Mouse (Mus musculus) embryonic stem cell, embryonic (primary cell): ENCODE results near the gene Smad6.

Experiments
- CTCF ChIA-PET, 4 experiments: fragments of 300-600 bp in 2 of 4; fragments of 350-600 bp in 2 of 4; sonication (Branson Sonifier 250); formaldehyde crosslinking; loops; one replicate each; lab custom pipeline; 2022; ENCODE audit warnings: inconsistent platforms in 2 of 4; lab: Charles Lee
- POLR2A ChIA-PET, 4 experiments: fragments of 300-600 bp in 2 of 4; fragments of 350-600 bp in 2 of 4; sonication (Branson Sonifier 250); formaldehyde crosslinking; loops; one replicate each; lab custom pipeline; 2022; ENCODE audit warnings: antibody characterized with exemption in 4 of 4, inconsistent platforms in 1 of 4; lab: Charles Lee

Gene Smad6

DNA sequence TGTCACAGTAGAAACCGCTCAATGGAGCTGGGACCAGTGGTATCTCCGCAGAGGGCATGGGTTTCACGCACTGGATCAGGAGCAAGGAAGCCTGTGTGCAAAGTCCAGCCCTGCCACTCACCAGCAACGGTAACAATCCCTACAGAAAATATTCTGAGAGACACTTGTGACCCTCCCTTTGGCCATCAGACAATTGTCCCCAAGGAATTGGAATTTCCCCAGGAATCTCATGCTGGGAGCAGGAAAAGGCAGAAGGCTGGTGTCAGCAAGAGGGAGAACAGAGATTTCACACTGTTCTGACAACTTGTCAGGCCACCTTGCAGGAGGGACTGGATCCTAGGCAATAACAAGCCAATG is 61.1 kb downstream of the Smad6 start:
- ChIA-PET POLR2A (interaction anchor here in 2 of 4 experiments (0.6 to 1.7 kb wide), 2 partner anchors 24 to 312 kb away, joined by 8 to 9 read pairs; no protein-coding TSS in a partner anchor), CTCF (interaction anchor here in 2 of 4 experiments (1.5 to 6.8 kb wide), 4 partner anchors 16 to 139 kb away, joined by 4 to 48 read pairs (median 21); partner anchors contain the start of gene Smad6 (in 1 of the 2))

DNA sequence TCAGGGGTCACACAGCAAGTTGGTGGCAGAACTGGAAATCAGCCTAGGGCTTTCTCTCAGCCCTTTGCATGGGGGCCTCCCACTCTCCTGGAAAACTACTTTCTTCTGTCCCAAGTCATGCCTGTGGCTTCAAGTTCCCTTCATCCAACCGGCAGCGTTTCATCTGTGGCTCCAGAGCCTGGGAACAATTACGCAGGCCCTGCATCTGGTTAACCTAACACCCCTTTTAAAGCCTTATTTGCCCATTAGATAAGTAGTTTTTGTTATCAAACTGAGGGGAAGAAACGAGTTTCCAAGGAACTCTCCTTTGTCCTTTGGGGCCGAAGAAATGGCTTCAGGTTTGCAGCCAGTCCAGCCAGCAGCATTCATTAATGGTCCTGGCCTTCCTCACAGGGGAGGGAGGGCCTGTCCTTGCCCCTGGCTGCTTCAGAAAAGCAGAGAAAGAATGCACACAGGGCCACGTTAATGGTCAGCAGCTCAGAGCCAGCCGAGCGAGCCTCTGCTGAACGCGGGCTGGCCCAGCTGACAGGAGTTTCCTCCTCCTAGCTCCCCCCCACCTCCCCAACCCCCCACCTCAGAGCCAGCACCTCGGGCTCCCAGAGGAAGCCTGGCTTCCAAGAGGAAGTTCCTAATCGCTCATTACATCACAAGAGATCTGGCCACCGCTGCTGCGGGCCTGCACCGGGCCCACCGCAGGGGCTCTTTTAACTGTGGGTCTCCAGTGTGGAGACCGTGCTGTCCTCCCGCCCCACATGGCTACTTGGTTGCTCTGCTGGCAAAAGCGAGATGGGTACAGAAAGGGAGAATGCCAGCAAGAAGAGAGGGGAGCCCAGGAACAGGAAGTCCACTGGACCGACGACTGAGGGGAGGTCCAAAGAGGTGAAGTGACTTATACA is 61.7 kb downstream of the Smad6 start:
- ChIA-PET POLR2A (interaction anchor here in 3 of 4 experiments (0.6 to 2.9 kb wide), 21 partner anchors 9 to 379 kb away, joined by 3 to 14 read pairs (median 5); partner anchors contain the start of gene Smad6 (in 1 of the 3)), CTCF (interaction anchor here (0.5 to 6.8 kb wide), 29 partner anchors 10 to 229 kb away, joined by 3 to 48 read pairs (median 7); partner anchors contain the start of gene Smad6 (in 1 of the 4))

DNA sequence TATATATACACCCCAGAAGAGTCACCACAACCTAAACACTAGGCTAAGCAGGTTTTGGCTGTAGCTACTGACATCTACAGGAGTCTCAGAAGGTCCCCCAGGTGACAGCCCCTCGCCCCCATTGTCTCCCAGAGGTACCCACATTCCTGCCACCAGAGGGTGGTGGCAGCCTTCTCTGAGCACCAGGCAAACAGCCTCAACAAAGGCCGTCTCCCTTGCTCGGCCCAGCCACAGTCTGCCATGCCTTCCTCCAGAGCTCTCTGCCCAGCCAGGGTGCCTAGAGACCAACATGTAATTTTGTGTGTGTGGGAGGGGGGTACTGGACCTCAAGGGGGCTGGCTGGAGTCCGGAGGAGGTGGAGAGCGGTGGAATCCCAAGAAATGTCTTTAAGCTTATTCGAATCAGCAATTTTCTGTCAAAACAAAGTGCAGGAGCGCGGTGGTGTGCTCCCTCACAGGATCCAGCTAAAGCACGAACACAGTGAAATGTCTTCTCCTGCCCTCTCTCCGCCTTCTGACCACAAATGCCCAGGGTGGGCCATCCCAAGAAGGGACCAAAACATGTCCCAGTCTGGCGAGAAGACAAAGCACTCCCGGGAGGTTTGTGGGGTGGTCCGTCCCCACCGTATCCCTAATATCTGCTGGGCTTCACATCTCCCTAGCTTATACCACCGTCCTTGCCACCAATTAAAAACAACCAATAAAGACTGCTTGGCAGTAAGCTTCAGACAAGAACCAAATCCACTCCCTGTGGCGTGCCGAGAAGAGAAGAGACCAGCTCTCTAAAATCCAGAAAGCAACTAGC is 62.5 kb downstream of the Smad6 start:
- CTCF ChIA-PET = interaction anchor here (0.5 to 6.8 kb wide), 53 partner anchors 8 to 229 kb away, joined by 3 to 48 read pairs (median 4); partner anchors contain the start of genes Smad6 (in 1 of the 4) and Snapc5 (in 1 of the 4)
- POLR2A ChIA-PET = interaction anchor here in 3 of 4 experiments (0.7 to 2.9 kb wide), 26 partner anchors 9 to 380 kb away, joined by 3 to 14 read pairs (median 4); partner anchors contain the start of gene Smad6 (in 2 of the 3)

DNA sequence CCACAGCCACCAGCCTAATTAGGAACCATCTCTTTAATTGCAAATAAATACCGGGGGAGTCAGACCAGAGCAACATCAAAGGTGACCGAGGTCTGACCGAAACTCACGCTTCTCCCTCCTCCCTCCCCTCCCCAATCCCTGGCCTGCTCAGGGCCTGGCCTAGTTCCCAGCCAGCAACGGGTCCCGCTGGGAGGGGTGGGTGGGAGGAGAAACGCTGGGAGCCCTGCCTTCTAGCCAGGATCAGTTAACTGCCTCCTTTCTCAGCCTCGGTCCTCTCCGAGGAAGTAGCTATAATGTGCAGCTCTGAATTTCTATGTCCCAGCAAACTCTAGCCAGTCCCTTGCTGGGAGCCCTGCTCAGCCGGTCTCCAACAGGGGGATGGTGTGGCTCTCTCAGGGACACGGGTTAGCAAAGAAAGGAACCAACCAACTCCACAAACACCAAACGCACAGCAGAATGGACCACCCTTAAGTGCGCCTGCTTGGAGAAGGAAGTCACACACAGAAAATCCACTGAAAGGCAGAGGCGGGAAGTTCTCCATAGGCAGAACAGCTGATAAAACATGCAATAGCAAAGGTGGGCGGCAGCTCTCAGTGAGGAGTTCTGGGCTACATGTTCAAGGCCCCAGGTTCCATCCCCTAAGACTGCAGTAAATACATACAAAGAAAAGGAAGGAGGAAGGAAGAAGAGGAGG is 63.4 kb downstream of the Smad6 start:
- ChIA-PET POLR2A (interaction anchor here in 3 of 4 experiments (0.6 to 2.9 kb wide), 29 partner anchors 8 to 381 kb away, joined by 3 to 14 read pairs (median 4); partner anchors contain the start of gene Smad6 (in 2 of the 3)), CTCF (interaction anchor here (0.7 to 6.8 kb wide), 43 partner anchors 8 to 220 kb away, joined by 3 to 48 read pairs (median 6); partner anchors contain the start of genes Smad6 (in 1 of the 4) and Snapc5 (in 1 of the 4))

DNA sequence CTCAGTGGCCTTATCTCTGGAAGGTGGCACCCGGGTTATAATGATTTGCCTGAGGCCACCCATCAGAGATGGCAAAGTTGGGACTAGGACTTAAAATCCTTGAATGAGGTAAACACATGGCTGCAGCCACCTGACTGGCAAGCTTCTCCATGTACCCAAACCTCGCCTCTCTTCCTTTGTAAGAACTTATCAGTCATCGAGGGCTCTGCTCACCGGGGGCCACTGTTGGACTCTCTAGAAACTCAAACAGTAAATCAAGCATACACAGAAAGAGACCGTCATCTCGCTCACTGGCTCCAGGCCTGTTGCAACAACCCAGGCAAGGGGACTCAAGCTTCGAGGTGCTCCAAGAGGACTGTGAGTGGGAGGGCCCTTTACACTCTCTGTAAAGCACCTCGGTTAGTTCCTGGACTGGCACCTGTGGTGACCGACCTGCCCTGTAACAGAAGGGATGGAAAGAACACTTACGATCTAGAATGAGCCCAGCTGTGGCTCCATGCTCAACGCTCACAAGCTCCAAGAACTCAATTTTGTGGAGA is 64.1 kb downstream of the Smad6 start:
- ChIA-PET POLR2A (interaction anchor here in 3 of 4 experiments (0.6 to 2.9 kb wide), 14 partner anchors 8 to 311 kb away, joined by 3 to 14 read pairs (median 5); partner anchors contain the start of gene Smad6 (in 1 of the 3)), CTCF (interaction anchor here (0.6 to 6.8 kb wide), 27 partner anchors 13 to 283 kb away, joined by 3 to 48 read pairs (median 8); partner anchors contain the start of gene Smad6 (in 1 of the 4))

DNA sequence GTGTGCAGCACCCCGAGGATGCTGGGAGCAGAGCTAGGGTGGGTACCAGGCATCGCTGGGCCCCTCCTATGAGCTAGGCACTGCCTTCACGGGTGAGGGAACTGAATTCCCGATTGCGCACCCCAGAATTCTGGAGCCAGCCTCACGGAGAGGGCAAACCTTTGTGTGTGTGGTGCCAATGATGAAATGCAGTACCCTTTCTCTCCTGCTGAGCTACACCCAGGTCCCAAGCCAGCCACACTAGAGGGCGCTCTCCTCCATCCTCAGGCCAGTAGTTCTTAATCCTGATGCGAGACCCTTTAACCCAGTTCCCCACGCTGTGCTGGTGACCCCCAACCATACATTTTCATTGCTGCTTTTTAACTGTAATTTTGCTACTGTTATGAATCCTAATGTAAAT is 65.8 kb downstream of the Smad6 start:
- POLR2A ChIA-PET = interaction anchor here in 3 of 4 experiments (0.6 to 2.5 kb wide), 10 partner anchors 11 to 316 kb away, joined by 3 to 5 read pairs (median 3); no protein-coding TSS in a partner anchor

DNA sequence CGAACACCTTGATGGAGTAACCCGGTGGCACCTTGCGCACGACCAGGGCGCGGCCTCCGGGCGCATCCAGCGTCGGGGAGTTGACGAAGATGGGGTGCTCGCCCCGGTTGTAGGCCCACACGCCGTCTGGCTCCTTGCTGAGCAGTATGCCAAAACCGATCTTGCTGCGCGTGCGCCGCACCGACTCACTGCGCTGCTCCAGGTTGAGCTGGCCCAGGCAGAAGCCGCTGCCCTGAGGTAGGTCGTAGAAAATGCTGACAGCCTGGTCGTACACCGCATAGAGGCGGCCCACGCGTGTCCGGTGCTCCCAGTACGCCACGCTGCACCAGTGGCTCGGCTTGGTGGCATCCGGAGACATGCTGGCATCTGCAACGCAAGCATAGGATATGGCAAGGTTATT is 68.2 kb downstream of the Smad6 start:
- ChIA-PET CTCF (interaction anchor here in 2 of 4 experiments (1.0 to 2.0 kb wide), 7 partner anchors 9 to 147 kb away, joined by 3 to 6 read pairs (median 4); no protein-coding TSS in a partner anchor), POLR2A (interaction anchor here in 1 of 4 experiments (0.8 to 1.0 kb wide), 4 partner anchors 69 to 147 kb away, joined by 3 to 5 read pairs (median 4); no protein-coding TSS in a partner anchor)

More for the DNA sequence above, 65.8 kb downstream of the Smad6 start:
- CTCF ChIA-PET = interaction anchor here (0.5 to 6.8 kb wide), 88 partner anchors 9 to 1648 kb away, joined by 3 to 48 read pairs (median 4); partner anchors contain the start of genes Smad6 (in 1 of the 4) and Tipin (in 1 of the 4)

DNA sequence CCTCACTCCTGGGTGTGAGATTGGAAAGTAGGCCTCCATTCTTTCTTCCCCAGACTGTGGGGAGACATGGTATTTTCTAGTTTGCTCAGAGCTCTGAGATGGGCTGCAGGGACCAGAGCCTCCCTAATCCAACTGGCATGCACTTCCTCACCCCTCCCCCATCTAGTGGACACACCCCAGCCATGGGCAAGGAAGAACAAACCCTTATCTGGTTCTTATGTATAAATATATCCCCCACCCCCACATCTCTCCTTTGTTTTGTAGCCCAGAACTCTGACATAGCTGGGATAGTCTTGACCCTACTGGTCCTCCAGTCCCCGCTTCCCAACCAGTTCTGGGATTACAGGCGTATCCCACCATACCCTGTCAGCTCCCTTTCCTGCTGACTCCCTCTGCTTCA is 69.3 kb downstream of the Smad6 start:
- ChIA-PET POLR2A (interaction anchor here in 2 of 4 experiments (0.6 to 0.8 kb wide), 6 partner anchors 10 to 448 kb away, joined by 3 to 5 read pairs (median 3); no protein-coding TSS in a partner anchor), CTCF (interaction anchor here (0.6 to 2.0 kb wide), 7 partner anchors 9 to 148 kb away, joined by 3 to 5 read pairs (median 4); no protein-coding TSS in a partner anchor)

DNA sequence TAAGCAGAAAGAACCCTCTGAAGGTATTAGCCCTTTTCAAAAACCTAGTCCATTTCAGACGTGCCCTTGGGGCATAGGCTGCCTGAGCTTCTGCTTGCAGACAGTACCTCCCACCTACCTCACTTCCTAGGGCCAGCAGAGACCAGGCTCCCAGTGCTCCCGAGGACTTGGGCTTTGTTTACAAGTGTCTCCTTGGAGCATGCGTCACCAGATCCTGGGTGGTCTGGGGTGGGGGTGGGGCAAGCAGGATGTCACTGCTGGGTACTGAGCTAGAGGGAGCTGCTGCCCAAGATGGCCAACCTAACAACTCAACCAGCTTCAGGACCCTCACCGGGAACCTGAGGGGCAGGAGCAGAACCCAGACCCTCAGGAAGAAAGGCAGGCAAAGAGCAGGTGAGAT is 71.5 kb downstream of the Smad6 start:
- POLR2A ChIA-PET = interaction anchor here in 3 of 4 experiments (0.6 to 1.4 kb wide), 7 partner anchors 8 to 288 kb away, joined by 3 to 4 read pairs (median 3); no protein-coding TSS in a partner anchor
- CTCF ChIA-PET = interaction anchor here in 3 of 4 experiments (0.5 to 1.9 kb wide), 8 partner anchors 9 to 168 kb away, joined by 3 to 6 read pairs (median 3); no protein-coding TSS in a partner anchor

DNA sequence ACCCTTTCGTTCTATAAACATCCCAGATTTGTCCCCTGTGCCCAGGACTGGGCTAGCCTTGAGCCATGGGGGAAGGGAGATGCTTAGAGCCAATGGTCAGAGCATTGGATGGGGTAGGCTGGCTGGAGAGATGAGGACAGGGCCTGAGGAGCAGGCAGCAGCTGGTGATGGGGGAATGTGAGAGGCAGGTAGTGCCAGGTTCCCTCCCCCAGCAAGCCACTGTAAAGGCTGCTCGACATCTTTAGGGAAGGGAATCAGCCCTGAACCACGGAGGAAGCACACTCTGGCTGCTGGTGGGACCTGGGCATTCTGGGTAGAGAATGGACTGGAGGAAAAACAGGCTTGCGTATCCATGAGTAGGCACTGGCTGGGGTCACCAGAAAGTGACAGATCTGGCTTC is 72.5 kb downstream of the Smad6 start:
- ChIA-PET POLR2A (interaction anchor here in 2 of 4 experiments (0.6 to 1.2 kb wide), 2 partner anchors 13 to 19 kb away, joined by 4 read pairs; no protein-coding TSS in a partner anchor), CTCF (interaction anchor here in 2 of 4 experiments (1.4 to 1.9 kb wide), 3 partner anchors 10 to 40 kb away, joined by 5 to 6 read pairs (median 6); no protein-coding TSS in a partner anchor)

DNA sequence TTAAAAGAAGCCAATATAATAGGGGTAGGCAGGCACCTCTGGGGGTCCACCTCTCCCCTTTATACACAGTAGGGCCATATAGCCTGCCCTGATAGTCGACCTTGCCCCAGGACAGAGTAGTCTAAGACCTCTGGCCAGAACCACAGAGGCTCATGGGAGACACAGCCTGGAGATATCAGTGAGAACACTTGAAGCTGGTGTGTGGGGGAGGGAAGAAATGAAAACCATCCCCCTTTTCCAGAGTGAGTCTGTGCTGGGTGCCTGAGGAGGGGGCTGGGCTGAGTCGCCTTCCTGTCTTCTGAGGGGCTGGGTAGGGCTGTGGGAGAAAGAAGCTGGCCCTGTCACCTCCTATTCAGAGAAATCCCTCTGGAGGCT is 79.3 kb downstream of the Smad6 start:
- ChIA-PET POLR2A (no interaction called here), CTCF (interaction anchor here (0.6 to 1.9 kb wide), 4 partner anchors 13 to 33 kb away, joined by 3 to 6 read pairs (median 4); no protein-coding TSS in a partner anchor)

DNA sequence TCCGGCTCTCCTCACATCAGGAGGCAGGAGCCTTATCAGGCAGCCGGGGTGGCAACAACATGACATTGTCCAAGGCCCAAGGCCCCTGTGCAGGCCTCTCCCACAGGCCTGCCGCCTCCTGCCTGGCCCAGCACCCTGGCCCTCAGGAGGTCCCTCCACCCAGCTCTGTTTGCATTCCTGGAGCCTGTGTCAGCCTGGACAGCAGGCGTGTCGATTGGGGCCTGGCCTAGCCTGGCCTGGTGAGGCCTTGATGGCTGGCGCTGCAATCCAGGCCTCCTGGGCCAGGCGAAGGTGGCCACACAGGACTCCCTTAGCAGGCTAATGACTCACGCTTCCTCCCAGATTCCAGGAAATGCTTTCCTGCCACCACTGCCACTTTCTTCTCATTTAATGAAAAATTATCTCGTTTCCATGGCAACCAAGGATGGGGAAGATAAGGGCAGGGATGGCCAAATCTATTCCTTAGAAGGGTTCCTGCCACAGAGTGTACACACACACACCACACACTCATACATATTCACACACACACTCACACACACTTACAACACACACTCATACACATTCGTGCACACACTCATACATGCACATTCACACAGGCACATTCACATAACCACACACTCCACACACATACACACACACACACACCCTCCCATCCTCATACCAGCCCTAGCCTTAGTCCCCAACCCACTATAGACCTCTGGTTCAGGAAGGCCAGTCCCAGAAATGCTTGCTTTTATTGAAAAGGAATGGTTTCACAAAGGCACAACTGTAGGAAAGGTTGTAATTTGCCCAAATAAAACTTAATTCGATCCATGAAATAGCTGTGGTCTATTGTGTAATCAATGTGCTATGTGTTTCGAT is 79.9 kb downstream of the Smad6 start:
- ChIA-PET CTCF (interaction anchor here in 3 of 4 experiments (0.6 to 1.9 kb wide), 3 partner anchors 14 to 24 kb away, joined by 3 to 6 read pairs (median 4); no protein-coding TSS in a partner anchor), POLR2A (no interaction called here)

DNA sequence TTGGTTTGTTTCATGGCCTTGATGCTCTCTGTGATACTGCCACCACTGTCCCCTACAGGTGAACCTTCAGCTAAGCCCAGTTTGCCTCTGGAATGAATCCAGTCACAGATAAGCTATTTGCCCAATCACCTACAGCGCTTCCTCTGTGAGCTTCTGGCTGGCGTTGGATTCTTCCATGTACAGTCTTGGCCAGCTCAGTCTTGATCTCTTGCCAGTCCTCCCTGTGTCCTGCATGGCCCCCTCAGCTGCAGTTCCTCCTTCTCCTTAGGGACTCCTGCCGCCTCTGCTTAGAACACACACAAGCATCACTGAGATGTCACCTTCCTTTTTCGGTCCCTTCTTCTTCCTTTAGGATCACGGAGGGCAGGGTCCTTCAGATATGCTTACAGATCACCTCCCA is 85.6 kb downstream of the Smad6 start:
- CTCF ChIA-PET = interaction anchor here in 3 of 4 experiments (0.6 to 4.3 kb wide), 12 partner anchors 8 to 164 kb away, joined by 3 to 18 read pairs (median 6); no protein-coding TSS in a partner anchor
- POLR2A ChIA-PET = interaction anchor here in 2 of 4 experiments (0.8 to 3.4 kb wide), 14 partner anchors 8 to 772 kb away, joined by 3 to 18 read pairs (median 3); partner anchors contain the start of gene Smad6 (in 1 of the 2)

DNA sequence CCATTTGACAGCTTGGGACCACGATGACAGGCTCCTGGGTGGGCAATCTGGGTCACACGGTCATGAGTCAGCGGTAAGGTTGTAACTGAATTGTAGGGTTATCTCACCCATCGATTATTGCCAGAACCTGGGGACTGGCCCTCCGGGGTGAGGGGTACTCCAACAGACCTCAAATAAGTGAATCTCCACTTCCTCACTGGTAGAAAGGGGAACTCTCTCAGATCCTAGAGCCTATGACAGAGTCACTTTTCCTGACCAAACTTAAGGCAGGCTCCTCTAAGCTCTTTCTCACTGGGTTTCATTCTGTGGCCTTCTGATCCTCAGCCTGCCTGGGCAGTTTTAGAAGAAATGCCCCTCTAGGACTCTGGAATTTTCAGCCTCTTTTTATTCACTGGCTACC is 88.8 kb downstream of the Smad6 start:
- ChIA-PET POLR2A (interaction anchor here in 1 of 4 experiments (1.3 kb wide), 1 partner anchor 88 kb away, joined by 3 read pairs; the partner anchor contains the start of gene Smad6), CTCF (no interaction called here)
